8 mouse cellular contexts compared by ENCODE assay signal in genomic region chr19:25407185-25407886, GRCm38 (mm10).
DNase-seq lines count a peak whose midpoint lies in the region; ATAC-seq and TF ChIP-seq lines count a peak whose summit lies in the region.

No protein-coding gene starts in this region.

- intact Hi-C loops in gastrocnemius, adult 2 months (cut with DNase I): no loop called here
- intact Hi-C loops in gastrocnemius, postnatal 14 days (cut with DNase I; ENCODE audit: low total_unique reads): no loop called here

- no peak for ATAC-seq in hindbrain, embryonic 14.5 days (ENCODE audit: low FRiP score)

- peaks cover 13% of the 10 kb centered on the region for H3K4me1 ChIP-seq in hindbrain, embryonic 14.5 days (replicated peaks; ENCODE audit: control insufficient read depth, insufficient read depth, low read length)

- no peaks in the 10 kb centered on the region for H3K9me3 ChIP-seq in hindbrain, embryonic 14.5 days (ENCODE audit: control insufficient read depth, low read length)

- no peaks in the 10 kb centered on the region; the same call in none of the 2 replicates for H3K27me3 ChIP-seq in hindbrain, embryonic 14.5 days (ENCODE audit: control insufficient read depth, insufficient read depth, low read length)

- peak overlapping the region; percentile 75 for H3K4me3 ChIP-seq in gastrocnemius, adult 2 months
- H3K4me3 ChIP-seq in hindbrain, embryonic 14.5 days (replicated peaks; ENCODE audit: low read length): peak overlapping the region; percentile 33

- WGBS in hindbrain, embryonic 14.5 days: 32% methylated on average over 10 of the region's 10 CpGs

- H3K36me3 ChIP-seq in hindbrain, embryonic 14.5 days (replicated peaks; ENCODE audit: control insufficient read depth, insufficient read depth): no peaks in the 10 kb centered on the region

- peak overlapping the region; percentile 82 for H3K4me2 ChIP-seq in hindbrain, embryonic 14.5 days (replicated peaks)

- H3K27ac ChIP-seq in gastrocnemius, adult 2 months: peak overlapping the region; percentile 96
- peak overlapping the region; percentile 44; the same call in 1 of the 2 replicates for H3K27ac ChIP-seq in hindbrain, embryonic 14.5 days

- TF ChIP-seq CTCF in gastrocnemius, adult 2 months (IDR thresholded peaks at IDR 0.05): no peak

- H3K9ac ChIP-seq in hindbrain, embryonic 14.5 days: peak overlapping the region; percentile 48

- peak; percentile 43 for DNase-seq in gastrocnemius, adult 2 months
- DNase-seq in gastrocnemius, postnatal 10 days: no peak
- peak; percentile 49 for DNase-seq in embryo, embryonic 10 days (ENCODE audit: low spot score)
- no peak for DNase-seq in hindbrain, embryonic 14.5 days (ENCODE audit: low spot score)
- peak; percentile 32 to 61 for DNase-seq in lung, postnatal 4 days
- DNase-seq in B cell, adult 2 months: no peak
- no peak for DNase-seq in gastrocnemius, postnatal 14 days
- DNase-seq in frontal cortex, postnatal 36 days (ENCODE audit: low spot score in 2 of 2): no peak

Comparison
In these comparisons a context has a peak if more than half of its experiments do, and no peak if none do; other contexts are left out.
1. DNase-seq: peak in gastrocnemius, adult 2 months (single experiment), embryo, embryonic 10 days (single experiment) and lung, postnatal 4 days (2 of 2); none in gastrocnemius, postnatal 10 days (single experiment), hindbrain, embryonic 14.5 days (single experiment), B cell, adult 2 months (0 of 2), gastrocnemius, postnatal 14 days (single experiment) and frontal cortex, postnatal 36 days (0 of 2).